Mouse (Mus musculus): ENCODE data around the gene Ctbp1. TPM values are rescaled to one million over a fixed set of nuclear protein-coding genes. Genes with fewer than 3 reads are reported as not detected.

The Ctbp1 gene
- polyA plus RNA-seq, 1 experiment from 2014 or later: 194 TPM

- DNase-seq (ENCODE audit: low spot score): no peak
- H3K27me3 ChIP-seq (replicated peaks; ENCODE audit: insufficient read depth, low read length): peaks cover 4% of the 10 kb centered on the region; the same call in 1 of the 2 replicates
- no peak overlapping the region for H3K4me2 ChIP-seq (replicated peaks; ENCODE audit: low read depth, low read length)
- 54% methylated on average over 13 of the region's 13 CpGs for WGBS
- H3K27ac ChIP-seq (ENCODE audit: low read length): no peak overlapping the region
- no peaks in the 10 kb centered on the region for H3K36me3 ChIP-seq (ENCODE audit: insufficient read depth, low read length)
- no peaks in the 10 kb centered on the region for H3K4me1 ChIP-seq (ENCODE audit: insufficient read depth, low read depth, low read length)
- no peak overlapping the region for H3K4me3 ChIP-seq (ENCODE audit: low read depth, low read length)
- ATAC-seq: no peak
- no peaks in the 10 kb centered on the region for H3K9me3 ChIP-seq (ENCODE audit: low read length)
- TF ChIP-seq EP300 (IDR thresholded peaks at IDR 0.05): no peak
- no peak for TF ChIP-seq CTCF (IDR thresholded peaks at IDR 0.05)
- H3K9ac ChIP-seq (replicated peaks; ENCODE audit: low read depth): no peak overlapping the region
Observed at GRCm38 (mm10) chr5:33202516-33203170, 72.2 kb downstream of the Ctbp1 start.

- 34% methylated on average over 13 of the region's 13 CpGs for WGBS
- no peaks in the 10 kb centered on the region for H3K9me3 ChIP-seq (ENCODE audit: low read length)
- H3K9ac ChIP-seq (replicated peaks; ENCODE audit: low read depth): no peak overlapping the region
- no peak for TF ChIP-seq CTCF (IDR thresholded peaks at IDR 0.05)
- TF ChIP-seq EP300 (IDR thresholded peaks at IDR 0.05): no peak
- DNase-seq (ENCODE audit: low spot score): no peak
- peaks cover 4% of the 10 kb centered on the region; the same call in 1 of the 2 replicates for H3K27me3 ChIP-seq (replicated peaks; ENCODE audit: insufficient read depth, low read length)
- H3K4me2 ChIP-seq (replicated peaks; ENCODE audit: low read depth, low read length): no peak overlapping the region
- H3K4me3 ChIP-seq (ENCODE audit: low read depth, low read length): no peak overlapping the region
- H3K36me3 ChIP-seq (ENCODE audit: insufficient read depth, low read length): no peaks in the 10 kb centered on the region
- no peak for ATAC-seq
- H3K27ac ChIP-seq (ENCODE audit: low read length): no peak overlapping the region
- H3K4me1 ChIP-seq (ENCODE audit: insufficient read depth, low read depth, low read length): no peaks in the 10 kb centered on the region
Observed at GRCm38 (mm10) chr5:33201697-33202096, 73.1 kb downstream of the Ctbp1 start.

- Histone ChIP-seq H3K4me2 (replicated peaks; ENCODE audit: low read depth, low read length) (no peak overlapping the region), H3K27ac (ENCODE audit: low read length) (no peak overlapping the region), H3K36me3 (ENCODE audit: insufficient read depth, low read length) (no peaks in the 10 kb centered on the region), H3K4me3 (ENCODE audit: low read depth, low read length) (no peak overlapping the region), H3K27me3 (replicated peaks; ENCODE audit: insufficient read depth, low read length) (peaks cover 4% of the 10 kb centered on the region; the same call in 1 of the 2 replicates), H3K9me3 (ENCODE audit: low read length) (no peaks in the 10 kb centered on the region), H3K9ac (replicated peaks; ENCODE audit: low read depth) (no peak overlapping the region), H3K4me1 (ENCODE audit: insufficient read depth, low read depth, low read length) (no peaks in the 10 kb centered on the region)
- 45% methylated on average over 1 of the region's 1 CpGs for WGBS
- ATAC-seq: no peak
- DNase-seq (ENCODE audit: low spot score): no peak
- TF ChIP-seq EP300 (IDR thresholded peaks at IDR 0.05) (no peak), CTCF (IDR thresholded peaks at IDR 0.05) (no peak)
Observed at GRCm38 (mm10) chr5:33200071-33200470, 74.7 kb downstream of the Ctbp1 start.

Other genes with a start within 250 kb of the Ctbp1 start
- gene Slc5a1, start 170.8 kb downstream of the Ctbp1 start, polyA plus RNA-seq (2015; fragmentation: Nextera tagmentation; extraction: Ambion mirVana): 2.2 and 5.4 TPM in 2 replicates
- gene Spon2, start 56.5 kb downstream of the Ctbp1 start, polyA plus RNA-seq (2015; fragmentation: Nextera tagmentation; extraction: Ambion mirVana): 89.5 and 111 TPM in 2 replicates
- 93.6 and 96.0 TPM in 2 replicates for gene Maea, start 60.5 kb upstream of the Ctbp1 start, polyA plus RNA-seq (2015; fragmentation: Nextera tagmentation; extraction: Ambion mirVana)
- gene Uvssa, start 103.6 kb upstream of the Ctbp1 start, polyA plus RNA-seq (2015; fragmentation: Nextera tagmentation; extraction: Ambion mirVana): 7.0 and 7.2 TPM in 2 replicates
- not detected in 2 replicates for gene Nkx1-1, start 159.0 kb upstream of the Ctbp1 start, polyA plus RNA-seq (2015; fragmentation: Nextera tagmentation; extraction: Ambion mirVana)

Measured in lung, postnatal 0 days (tissue).